14 mouse cellular contexts compared by ENCODE assay signal in the genomic region with DNA sequence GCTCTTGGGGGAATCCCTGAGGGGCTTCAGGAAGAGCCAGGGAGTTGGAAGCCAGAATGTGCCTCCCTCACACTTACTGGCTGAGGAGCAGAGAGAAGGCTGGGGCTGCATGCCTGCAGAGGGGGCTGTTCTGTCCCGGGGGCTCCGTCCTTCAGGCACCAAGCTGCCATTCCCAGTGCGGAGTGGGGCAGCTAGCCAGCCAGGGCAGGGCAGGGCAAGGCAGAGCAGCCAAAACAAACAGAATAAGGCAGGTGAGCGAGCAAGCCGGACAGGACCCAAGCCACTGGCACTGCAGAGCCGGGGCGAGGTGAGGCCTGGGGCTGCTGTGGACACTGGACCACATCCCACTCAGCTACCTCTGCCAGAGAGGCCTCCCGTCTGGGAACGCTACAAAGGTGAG. TPM values are rescaled to one million over a fixed set of nuclear protein-coding genes. Genes with fewer than 3 reads are reported as not detected.
DNase-seq lines count a peak whose midpoint lies in the region; ATAC-seq and TF ChIP-seq lines count a peak whose summit lies in the region.
"Had no signal": no experiment of that assay in that cellular context is flagged by ENCODE, and none has a peak within 500 bp of the region (broad histone marks: within the 10 kb centered on the region; RNA-seq: fewer than 3 reads in every experiment).

No protein-coding gene starts in this region.

- no peak for ATAC-seq in midbrain, embryonic 12.5 days (ENCODE audit: low FRiP score, low read depth)
- ATAC-seq in midbrain, embryonic 13.5 days: no peak
- no peak for ATAC-seq in limb, embryonic 14.5 days (ENCODE audit: low FRiP score, low read depth)
- ATAC-seq: forebrain, embryonic 15.5 days; Patski had no signal

- H3K27me3 ChIP-seq in heart, embryonic 10.5 days (ENCODE audit: insufficient read depth, poor library complexity, severe bottlenecking): no peaks in the 10 kb centered on the region
- no peaks in the 10 kb centered on the region for H3K27me3 ChIP-seq in midbrain, embryonic 12.5 days
- no peaks in the 10 kb centered on the region for H3K27me3 ChIP-seq in midbrain, embryonic 13.5 days
- H3K27me3 ChIP-seq in limb, embryonic 14.5 days (ENCODE audit: control insufficient read depth, insufficient read depth, low read length): no peaks in the 10 kb centered on the region
- H3K27me3 ChIP-seq: forebrain, embryonic 15.5 days; liver, embryonic 13.5 days; Patski had no signal

- peaks cover 91% of the 10 kb centered on the region for H3K36me3 ChIP-seq in heart, embryonic 10.5 days
- H3K36me3 ChIP-seq in midbrain, embryonic 12.5 days: peaks cover 74% of the 10 kb centered on the region
- H3K36me3 ChIP-seq in midbrain, embryonic 13.5 days: peaks cover 82% of the 10 kb centered on the region
- peaks cover 79% of the 10 kb centered on the region for H3K36me3 ChIP-seq in limb, embryonic 14.5 days (ENCODE audit: control insufficient read depth, insufficient read depth, low read length)

- H3K27ac ChIP-seq in heart, embryonic 10.5 days: no peak overlapping the region
- H3K27ac ChIP-seq in midbrain, embryonic 12.5 days (replicated peaks): no peak overlapping the region
- H3K27ac ChIP-seq in midbrain, embryonic 13.5 days: no peak overlapping the region
- H3K27ac ChIP-seq in limb, embryonic 14.5 days (replicated peaks; ENCODE audit: low read depth, low read length): no peak overlapping the region
- H3K27ac ChIP-seq: forebrain, embryonic 15.5 days; liver, embryonic 13.5 days had no signal

- intact Hi-C loops in left cerebral cortex, postnatal 36 days (cut with DNase I): no loop called here

- 86% methylated on average over 9 of the region's 9 CpGs for WGBS in heart, embryonic 10.5 days
- 95% methylated on average over 9 of the region's 9 CpGs for WGBS in midbrain, embryonic 12.5 days
- WGBS in midbrain, embryonic 13.5 days: 94% methylated on average over 9 of the region's 9 CpGs
- 93% methylated on average over 9 of the region's 9 CpGs for WGBS in limb, embryonic 14.5 days

- no peak overlapping the region for H3K4me2 ChIP-seq in midbrain, embryonic 12.5 days (replicated peaks)
- no peak overlapping the region for H3K4me2 ChIP-seq in midbrain, embryonic 13.5 days (replicated peaks)
- no peak overlapping the region for H3K4me2 ChIP-seq in limb, embryonic 14.5 days (replicated peaks; ENCODE audit: low read depth, low read length, severe bottlenecking)
- H3K4me2 ChIP-seq: forebrain, embryonic 15.5 days; liver, embryonic 13.5 days had no signal

- H3K9ac ChIP-seq in midbrain, embryonic 12.5 days (replicated peaks): 0 out of 2 replicates have a peak overlapping the region, but pooled peaks have one; percentile 8
- H3K9ac ChIP-seq in midbrain, embryonic 13.5 days (replicated peaks): no peak overlapping the region
- H3K9ac ChIP-seq in limb, embryonic 14.5 days (ENCODE audit: low read depth, low read length, severe bottlenecking): 0 out of 2 replicates have a peak overlapping the region, but pooled peaks have one; percentile 25
- H3K9ac ChIP-seq: forebrain, embryonic 15.5 days; liver, embryonic 13.5 days had no signal

- no peak for TF ChIP-seq POLR2A in limb, embryonic 14.5 days (IDR thresholded peaks at IDR 0.05; ENCODE audit: borderline replicate concordance, extremely low read depth, insufficient read depth, insufficient read length)

- peaks cover 33% of the 10 kb centered on the region for H3K4me1 ChIP-seq in heart, embryonic 10.5 days
- no peaks in the 10 kb centered on the region for H3K4me1 ChIP-seq in midbrain, embryonic 12.5 days
- no peaks in the 10 kb centered on the region for H3K4me1 ChIP-seq in midbrain, embryonic 13.5 days (replicated peaks)
- no peaks in the 10 kb centered on the region for H3K4me1 ChIP-seq in limb, embryonic 14.5 days (ENCODE audit: control insufficient read depth, insufficient read depth, low read length)
- H3K4me1 ChIP-seq: forebrain, embryonic 15.5 days had no signal

- H3K9me3 ChIP-seq in heart, embryonic 10.5 days: no peaks in the 10 kb centered on the region
- no peaks in the 10 kb centered on the region for H3K9me3 ChIP-seq in midbrain, embryonic 12.5 days
- H3K9me3 ChIP-seq in midbrain, embryonic 13.5 days: no peaks in the 10 kb centered on the region
- no peaks in the 10 kb centered on the region for H3K9me3 ChIP-seq in limb, embryonic 14.5 days (ENCODE audit: control insufficient read depth, low read length)
- H3K9me3 ChIP-seq: forebrain, embryonic 15.5 days; liver, embryonic 13.5 days had no signal

- peak; percentile 91 for DNase-seq in heart, adult 11 months
- no peak for DNase-seq in heart, embryonic 10.5 days (ENCODE audit: low spot score)
- DNase-seq in limb, embryonic 14.5 days (ENCODE audit: low spot score): no peak
- DNase-seq in lung, postnatal 4 days: peak; percentile 44 to 67
- DNase-seq in cerebellum, postnatal 4 days (ENCODE audit: low spot score in 2 of 2): no peak
- no peak for DNase-seq in left cerebral cortex, postnatal 36 days (ENCODE audit: low spot score in 2 of 2)
- DNase-seq: cerebellum, postnatal 25 days; heart, postnatal 14 days; kidney, adult 9 months; liver, embryonic 13.5 days had no signal

- no peak overlapping the region for H3K4me3 ChIP-seq in heart, embryonic 10.5 days
- H3K4me3 ChIP-seq in midbrain, embryonic 12.5 days: no peak overlapping the region
- H3K4me3 ChIP-seq in midbrain, embryonic 13.5 days (replicated peaks): no peak overlapping the region
- H3K4me3 ChIP-seq in limb, embryonic 14.5 days (replicated peaks; ENCODE audit: low read length): no peak overlapping the region
- H3K4me3 ChIP-seq: forebrain, embryonic 15.5 days; liver, embryonic 13.5 days had no signal

RNA-seq across cellular contexts. Expression of a gene that starts 6.9 kb away (rescaled TPM):
- polyA plus RNA-seq in heart, embryonic 10.5 days (2016; fragmentation: Nextera tagmentation; extraction: Ambion mirVana): 17.5 and 19.7 TPM in 2 replicates
- polyA plus RNA-seq in midbrain, embryonic 12.5 days (2016; fragmentation: Nextera tagmentation; extraction: Ambion mirVana): 25.0 and 29.8 TPM in 2 replicates
- polyA plus RNA-seq in midbrain, embryonic 13.5 days (2015; fragmentation: Nextera tagmentation; extraction: Ambion mirVana): 16.8 and 19.7 TPM in 2 replicates
- polyA plus RNA-seq in limb, embryonic 14.5 days (2012; rRNA removed): 65.9 and 74.0 TPM in 2 replicates
- 36.5 and 41.4 TPM in 2 replicates for polyA plus RNA-seq in limb, embryonic 14.5 days (2014; fragmentation: Nextera tagmentation; extraction: Ambion mirVana)
- 10 to 100 TPM; 17.4 to 20.5 TPM for total RNA-seq in left cerebral cortex, postnatal 36 days (2021)

RNA-seq across cellular contexts. Expression of a gene that starts 33.9 kb away (rescaled TPM):
- 25.9 and 33.1 TPM in 2 replicates for polyA plus RNA-seq in heart, embryonic 10.5 days (2016; fragmentation: Nextera tagmentation; extraction: Ambion mirVana)
- polyA plus RNA-seq in midbrain, embryonic 12.5 days (2016; fragmentation: Nextera tagmentation; extraction: Ambion mirVana): 47.6 and 48.9 TPM in 2 replicates
- polyA plus RNA-seq in midbrain, embryonic 13.5 days (2015; fragmentation: Nextera tagmentation; extraction: Ambion mirVana): 46.5 and 57.7 TPM in 2 replicates
- 195 and 272 TPM in 2 replicates for polyA plus RNA-seq in limb, embryonic 14.5 days (2012; rRNA removed)
- 38.9 and 43.7 TPM in 2 replicates for polyA plus RNA-seq in limb, embryonic 14.5 days (2014; fragmentation: Nextera tagmentation; extraction: Ambion mirVana)
- 100 to 1,000 TPM; 131 to 196 TPM for total RNA-seq in left cerebral cortex, postnatal 36 days (2021)

RNA-seq across cellular contexts. Expression of a gene that starts 38.5 kb away (rescaled TPM):
- polyA plus RNA-seq in heart, embryonic 10.5 days (2016; fragmentation: Nextera tagmentation; extraction: Ambion mirVana): 224 and 232 TPM in 2 replicates
- 225 and 253 TPM in 2 replicates for polyA plus RNA-seq in midbrain, embryonic 12.5 days (2016; fragmentation: Nextera tagmentation; extraction: Ambion mirVana)
- polyA plus RNA-seq in midbrain, embryonic 13.5 days (2015; fragmentation: Nextera tagmentation; extraction: Ambion mirVana): 209 and 213 TPM in 2 replicates
- 62.8 and 131 TPM in 2 replicates for polyA plus RNA-seq in limb, embryonic 14.5 days (2012; rRNA removed)
- polyA plus RNA-seq in limb, embryonic 14.5 days (2014; fragmentation: Nextera tagmentation; extraction: Ambion mirVana): 187 and 202 TPM in 2 replicates
- 10 to 100 TPM; 45.5 to 50.4 TPM for total RNA-seq in left cerebral cortex, postnatal 36 days (2021)

RNA-seq across cellular contexts. Expression of a gene that starts 46.5 kb away (rescaled TPM):
- polyA plus RNA-seq in heart, embryonic 10.5 days (2016; fragmentation: Nextera tagmentation; extraction: Ambion mirVana): 18.4 and 19.5 TPM in 2 replicates
- 26.8 and 27.0 TPM in 2 replicates for polyA plus RNA-seq in midbrain, embryonic 12.5 days (2016; fragmentation: Nextera tagmentation; extraction: Ambion mirVana)
- 22.7 and 26.0 TPM in 2 replicates for polyA plus RNA-seq in midbrain, embryonic 13.5 days (2015; fragmentation: Nextera tagmentation; extraction: Ambion mirVana)
- polyA plus RNA-seq in limb, embryonic 14.5 days (2012; rRNA removed): 22.6 and 26.7 TPM in 2 replicates
- polyA plus RNA-seq in limb, embryonic 14.5 days (2014; fragmentation: Nextera tagmentation; extraction: Ambion mirVana): 26.9 and 29.2 TPM in 2 replicates
- total RNA-seq in left cerebral cortex, postnatal 36 days (2021): 10 to 100 TPM; 16.7 to 18.7 TPM

RNA-seq across cellular contexts. Expression of a gene that starts 52.6 kb away (rescaled TPM):
- polyA plus RNA-seq in heart, embryonic 10.5 days (2016; fragmentation: Nextera tagmentation; extraction: Ambion mirVana): 60.6 and 65.3 TPM in 2 replicates
- 56.8 and 57.1 TPM in 2 replicates for polyA plus RNA-seq in midbrain, embryonic 12.5 days (2016; fragmentation: Nextera tagmentation; extraction: Ambion mirVana)
- polyA plus RNA-seq in midbrain, embryonic 13.5 days (2015; fragmentation: Nextera tagmentation; extraction: Ambion mirVana): 84.2 and 86.8 TPM in 2 replicates
- 58.2 and 58.4 TPM in 2 replicates for polyA plus RNA-seq in limb, embryonic 14.5 days (2012; rRNA removed)
- 58.0 and 60.5 TPM in 2 replicates for polyA plus RNA-seq in limb, embryonic 14.5 days (2014; fragmentation: Nextera tagmentation; extraction: Ambion mirVana)
- total RNA-seq in left cerebral cortex, postnatal 36 days (2021): 100 to 1,000 TPM; 322 to 378 TPM

Comparison
In these comparisons a context has a peak if more than half of its experiments do, and no peak if none do; other contexts are left out.
1. DNase-seq: peak in heart, adult 11 months (single experiment) and lung, postnatal 4 days (2 of 2); none in heart, embryonic 10.5 days (single experiment), limb, embryonic 14.5 days (single experiment), cerebellum, postnatal 4 days (0 of 2) and left cerebral cortex, postnatal 36 days (0 of 2).